Mouse (Mus musculus) ES-E14 (cell line): ENCODE measurements at regions not wholly inside any gene's neighbourhood (a gene's known extent, or its start where the extent isn't known, plus 50 kb on each side); places are given as distances from the start of the nearest gene placed in this dataset.

Experiments used
- CHD2 ChIP-seq: IDR thresholded peaks from 2 replicates; pipeline ENCODE4 v1.6.1; 2014; ENCODE audit warnings: mild to moderate bottlenecking, low read depth, low read length, inconsistent platforms
- HCFC1 ChIP-seq: IDR thresholded peaks from 2 replicates; pipeline ENCODE4 v1.6.1; 2012; ENCODE audit warnings: low read length, inconsistent platforms, borderline replicate concordance; ENCODE audit not compliant: insufficient read depth
- ZC3H11A ChIP-seq: IDR thresholded peaks from 2 replicates; pipeline ENCODE4 v1.6.1; 2012; ENCODE audit warnings: low read depth, mild to moderate bottlenecking, inconsistent platforms, low read length, borderline replicate concordance
- ZNF384 ChIP-seq: IDR thresholded peaks from 2 replicates; pipeline ENCODE4 v1.6.1; 2012; ENCODE audit warnings: low read depth, low read length, inconsistent platforms

DNA sequence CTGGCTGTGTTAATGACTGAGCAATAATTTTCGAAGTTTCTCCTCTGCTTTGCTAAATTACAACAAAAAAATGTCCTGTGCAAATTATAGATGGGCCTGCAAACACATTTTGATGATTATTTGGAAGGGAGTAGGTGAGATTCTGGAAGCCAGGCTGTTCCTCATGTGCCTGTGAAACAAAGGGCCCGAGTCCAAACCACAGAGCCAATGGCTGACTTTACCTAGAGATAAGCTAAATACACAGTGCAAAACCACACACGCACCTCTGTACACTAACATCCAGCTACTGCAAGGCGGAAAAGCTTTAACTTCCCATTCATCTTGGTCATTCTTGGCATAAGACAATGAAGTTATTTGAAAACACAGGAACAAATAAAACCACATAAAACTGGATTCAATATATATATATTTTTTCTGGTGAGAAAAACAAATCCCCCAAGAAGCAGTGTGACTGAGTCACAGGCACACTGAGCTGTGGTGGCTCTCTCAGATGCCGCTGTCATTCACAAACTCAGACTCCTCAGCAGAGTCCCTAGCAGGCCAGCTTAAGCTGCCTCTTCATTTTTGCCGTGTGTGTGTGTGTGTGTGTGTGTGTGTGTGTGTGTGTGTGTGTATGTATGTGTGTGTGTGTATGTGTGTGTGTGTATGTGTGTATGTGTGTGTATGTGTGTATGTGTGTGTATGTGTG lies 312.8 kb downstream of the Etnk1 start:
- TF ChIP-seq CHD2: no peak
- TF ChIP-seq ZNF384: no peak
- no peak for TF ChIP-seq HCFC1
- no peak for TF ChIP-seq ZC3H11A
